In genomic region chr2:164748191-164748590, GRCm38 (mm10) we compare ENCODE assay signal across 23 mouse cellular contexts. TPM values are rescaled to one million over a fixed set of nuclear protein-coding genes. Genes with fewer than 3 reads are reported as not detected.
"Had no signal": no experiment of that assay in that cellular context is flagged by ENCODE, and none has a peak within 500 bp of the region (broad histone marks: within the 10 kb centered on the region; RNA-seq: fewer than 3 reads in every experiment).

No protein-coding gene starts in this region.

- H3K9me3 ChIP-seq: limb, embryonic 15.5 days; midbrain, embryonic 10.5 days; neural tube, embryonic 12.5 days had no signal

- H3K27ac ChIP-seq: kidney, postnatal 0 days; left cerebral cortex, adult 2 months; limb, embryonic 15.5 days; midbrain, embryonic 10.5 days; neural tube, embryonic 12.5 days had no signal

- H3K9ac ChIP-seq: limb, embryonic 15.5 days; lung, embryonic 14.5 days; neural tube, embryonic 12.5 days had no signal

- DNase-seq: kidney, adult 11 months; kidney, adult 9 months; kidney, postnatal 4 days; lung, embryonic 14.5 days; lung, postnatal 10 days; lung, postnatal 4 days; midbrain, embryonic 14.5 days; right cerebral cortex, adult 18-20 months; right cerebral cortex, postnatal 4 days; spleen, adult 18-20 months; thymus, adult 18-20 months; thymus, postnatal 14 days had no signal

- H3K27me3 ChIP-seq: limb, embryonic 15.5 days; neural tube, embryonic 12.5 days had no signal

- H3K4me2 ChIP-seq: limb, embryonic 15.5 days; lung, embryonic 14.5 days; neural tube, embryonic 12.5 days had no signal

- H3K4me3 ChIP-seq: left cerebral cortex, adult 2 months; limb, embryonic 15.5 days; neural tube, embryonic 12.5 days had no signal

RNA-seq across cellular contexts. Expression of gene Wfdc3, which starts 2.5 kb away (rescaled TPM):
- total RNA-seq: megakaryocyte, adult 5-6 weeks had no signal

RNA-seq across cellular contexts. Expression of gene Tnnc2, which starts 31.6 kb away (rescaled TPM):
- total RNA-seq: layer of hippocampus, postnatal 25 days; megakaryocyte, adult 5-6 weeks had no signal
- polyA plus RNA-seq: lung, embryonic 14.5 days; midbrain, embryonic 10.5 days; midbrain, embryonic 14.5 days had no signal

RNA-seq across cellular contexts. Expression of gene Spint5, which starts 33.1 kb away (rescaled TPM):
- total RNA-seq: layer of hippocampus, postnatal 25 days; left cerebral cortex, adult 2 months; left cerebral cortex, postnatal 14 days; megakaryocyte, adult 5-6 weeks had no signal
- polyA plus RNA-seq: intestine, embryonic 14.5 days; kidney, postnatal 0 days; limb, embryonic 11.5 days; limb, embryonic 15.5 days; lung, embryonic 14.5 days; midbrain, embryonic 10.5 days; midbrain, embryonic 14.5 days; neural tube, embryonic 12.5 days; stomach, embryonic 14.5 days had no signal
